Mouse (Mus musculus) right cerebral cortex, postnatal 10 days (tissue): ENCODE measurements at regions not wholly inside any gene's neighbourhood (a gene's known extent, or its start where the extent isn't known, plus 50 kb on each side); places are given as distances from the start of the nearest gene placed in this dataset.
A peak's percentile ranks its signal among the peaks of the same experiment; 100 is the strongest.

Source experiments
- DNase-seq, 2 experiments: peaks; one replicate each; pipeline ENCODE4 v3.0.0; 2021; ENCODE audit warnings: low spot score in 2 of 2

- no peak for DNase-seq
Measured at GRCm38 (mm10) chr4:7423204-7423603, 815.6 kb downstream of the Car8 start.

GRCm38 (mm10) chr4:7422787-7423186 lies 816.1 kb downstream of the Car8 start:
- no peak for DNase-seq

GRCm38 (mm10) chr4:7414301-7414700 lies 824.5 kb downstream of the Car8 start:
- DNase-seq: no peak

GRCm38 (mm10) chr4:7392696-7393095 lies 846.1 kb downstream of the Car8 start:
- DNase-seq: no peak

- DNase-seq: peak in 1 of 2 experiments; percentile 32
Measured at GRCm38 (mm10) chr4:7391596-7391995, 847.2 kb downstream of the Car8 start.

GRCm38 (mm10) chr4:7385069-7385468 lies 853.8 kb downstream of the Car8 start:
- DNase-seq: no peak

- no peak for DNase-seq
Measured at GRCm38 (mm10) chr4:7379996-7380395, 858.8 kb downstream of the Car8 start.

GRCm38 (mm10) chr4:7364238-7365040 lies 874.4 kb downstream of the Car8 start:
- no peak for DNase-seq

- no peak for DNase-seq
Measured at GRCm38 (mm10) chr4:7363508-7363907, 875.3 kb downstream of the Car8 start.

GRCm38 (mm10) chr4:7356202-7356601 lies 882.6 kb downstream of the Car8 start:
- DNase-seq: no peak

- DNase-seq: no peak
Measured at GRCm38 (mm10) chr4:7347317-7347716, 891.5 kb downstream of the Car8 start.

- DNase-seq: no peak
Measured at GRCm38 (mm10) chr4:7341159-7341558, 897.7 kb downstream of the Car8 start.

GRCm38 (mm10) chr4:7314261-7314660 lies 924.6 kb downstream of the Car8 start:
- DNase-seq: no peak

- DNase-seq: no peak
Measured at GRCm38 (mm10) chr4:7313219-7313618, 925.6 kb downstream of the Car8 start.

- DNase-seq: no peak
Measured at GRCm38 (mm10) chr4:7312160-7312559, 926.7 kb downstream of the Car8 start.

GRCm38 (mm10) chr4:7269047-7269446 lies 969.8 kb downstream of the Car8 start:
- DNase-seq: no peak

- DNase-seq: no peak
Measured at GRCm38 (mm10) chr4:7256486-7256885, 982.4 kb downstream of the Car8 start.

GRCm38 (mm10) chr4:7253616-7254015 lies 985.2 kb downstream of the Car8 start:
- DNase-seq: no peak

GRCm38 (mm10) chr4:7251641-7252040 lies 987.2 kb downstream of the Car8 start:
- no peak for DNase-seq

- no peak for DNase-seq
Measured at GRCm38 (mm10) chr4:7247816-7248215, 991.0 kb downstream of the Car8 start.

GRCm38 (mm10) chr4:7247244-7247643 lies 991.6 kb downstream of the Car8 start:
- no peak for DNase-seq

GRCm38 (mm10) chr4:7246828-7247227 lies 992.0 kb downstream of the Car8 start:
- no peak for DNase-seq

- DNase-seq: no peak
Measured at GRCm38 (mm10) chr4:7245653-7246052, 993.2 kb downstream of the Car8 start.

GRCm38 (mm10) chr4:7237848-7238247 lies 1001.0 kb downstream of the Car8 start:
- DNase-seq: no peak
